Mouse (Mus musculus) liver, embryonic 16.5 days (tissue): ENCODE results near the gene Klc1. TPM values are rescaled to one million over a fixed set of nuclear protein-coding genes. Genes with fewer than 3 reads are reported as not detected.

Experiments used
- ATAC-seq: fragments of 200-750 bp; cut with Nextera tagmentation; 2 replicates; pipeline ENCODE4 v1.8.0; 2017; ENCODE audit warnings: low read depth, mild to moderate bottlenecking, moderate number of reproducible peaks, moderate library complexity
- H3K27ac ChIP-seq: fragments of 300-500 bp; sonication (generic); 2 replicates; pipeline ENCODE4 v1.5.1; 2014; ENCODE audit warnings: mild to moderate bottlenecking, low read length
- H3K27me3 ChIP-seq: fragments of 300-500 bp; sonication (generic); 2 replicates; pipeline ENCODE4 v1.6.1; 2014; ENCODE audit warnings: low read depth, low read length, mixed read lengths; ENCODE audit not compliant: control insufficient read depth, insufficient read depth
- H3K36me3 ChIP-seq: fragments of 300-500 bp; sonication (generic); 2 replicates; pipeline ENCODE4 v1.6.1; 2014; ENCODE audit warnings: mild to moderate bottlenecking; ENCODE audit not compliant: control insufficient read depth, insufficient read depth
- H3K4me1 ChIP-seq: fragments of 300-500 bp; sonication (generic); 2 replicates; pipeline ENCODE4 v1.6.1; 2014; ENCODE audit warnings: low read depth, low read length, mixed read lengths; ENCODE audit not compliant: control insufficient read depth
- H3K4me2 ChIP-seq: fragments of 300-500 bp; sonication (generic); 2 replicates; pipeline ENCODE4 v1.6.1; 2014; ENCODE audit warnings: low read depth, low read length, mixed read lengths
- H3K4me3 ChIP-seq: fragments of 300-500 bp; sonication (generic); 2 replicates; pipeline ENCODE4 v1.5.1; 2014; ENCODE audit warnings: low read depth, mild to moderate bottlenecking, low read length
- H3K9ac ChIP-seq: fragments of 300-500 bp; sonication (generic); 2 replicates; pipeline ENCODE4 v1.6.1; 2014; ENCODE audit warnings: low read depth, low read length
- H3K9me3 ChIP-seq: fragments of 300-500 bp; sonication (generic); replicated peaks from 2 replicates; pipeline ENCODE4 v1.6.1; 2016; ENCODE audit warnings: low read length; ENCODE audit not compliant: control insufficient read depth
- WGBS: fragments of 180-500 bp; shearing (Covaris S2); extraction: QIAGEN DNeasy Blood & Tissue Kit; methylation state at CpG from one replicate; pipeline ENCODE4 v1.1.7; 2014; ENCODE audit not compliant: insufficient replicate concordance; 5-methylcytosine and 5-hydroxymethylcytosine counted together
- polyA plus RNA-seq: library from polyadenylated mRNA; unstranded; fragments of >200 nt; fragmentation: Nextera tagmentation; extraction: Ambion mirVana; gene quantifications from 2 replicates; pipeline ENCODE4 v1.2.1, GENCODE M21; 2015

Klc1 gene
- polyA plus RNA-seq, 1 experiment from 2014 or later, result 14.5 TPM

DNA sequence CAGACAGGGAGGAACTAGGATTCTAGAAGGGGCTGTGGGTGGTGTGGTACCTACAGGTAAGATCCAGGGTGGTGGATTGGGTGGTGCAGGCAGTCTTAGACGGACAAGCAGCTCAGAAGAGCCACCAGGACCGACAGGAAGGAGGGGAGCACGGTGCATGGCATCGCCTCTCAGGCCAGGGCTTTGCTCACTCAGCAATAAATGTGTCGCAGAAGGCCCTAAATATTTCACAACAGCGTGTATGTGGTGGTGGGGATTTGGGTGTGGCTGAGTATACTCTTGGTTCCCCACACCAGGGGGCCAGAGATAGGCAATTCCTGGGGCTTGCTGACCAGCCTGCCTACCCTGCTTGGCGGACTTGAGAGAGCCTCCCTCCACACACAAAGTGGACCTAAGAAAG lies 62.1 kb downstream of the Klc1 start:
- Histone ChIP-seq H3K4me1 (peaks cover 40% of the 10 kb centered on the region), H3K9me3 (no peaks in the 10 kb centered on the region), H3K27ac (no peak overlapping the region), H3K36me3 (peaks cover 34% of the 10 kb centered on the region), H3K4me3 (no peak overlapping the region), H3K9ac (no peak overlapping the region), H3K4me2 (no peak overlapping the region), H3K27me3 (no peaks in the 10 kb centered on the region)
- 59% methylated on average over 7 of the region's 7 CpGs for WGBS
- no peak for ATAC-seq

DNA sequence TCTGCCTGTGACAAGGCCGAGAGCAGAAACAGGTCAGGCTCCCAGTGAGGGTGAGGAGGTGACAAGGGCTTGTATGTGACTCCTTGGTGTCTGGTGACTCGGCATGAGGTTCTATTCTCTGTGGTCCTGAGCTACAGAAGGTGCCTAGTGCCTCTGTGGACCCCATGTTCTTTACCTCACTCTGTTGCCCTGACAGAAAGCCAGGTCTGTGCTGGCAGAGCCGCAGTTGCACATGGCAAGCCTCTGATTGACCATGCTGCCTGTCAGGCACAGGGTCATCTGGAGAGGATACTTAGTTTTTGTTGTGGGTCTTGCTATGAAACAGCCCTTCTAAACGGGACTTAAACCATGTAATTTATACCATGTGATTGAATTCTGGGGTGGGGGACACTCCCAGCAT lies 63.3 kb downstream of the Klc1 start:
- H3K4me1 ChIP-seq, result peaks cover 27% of the 10 kb centered on the region

DNA sequence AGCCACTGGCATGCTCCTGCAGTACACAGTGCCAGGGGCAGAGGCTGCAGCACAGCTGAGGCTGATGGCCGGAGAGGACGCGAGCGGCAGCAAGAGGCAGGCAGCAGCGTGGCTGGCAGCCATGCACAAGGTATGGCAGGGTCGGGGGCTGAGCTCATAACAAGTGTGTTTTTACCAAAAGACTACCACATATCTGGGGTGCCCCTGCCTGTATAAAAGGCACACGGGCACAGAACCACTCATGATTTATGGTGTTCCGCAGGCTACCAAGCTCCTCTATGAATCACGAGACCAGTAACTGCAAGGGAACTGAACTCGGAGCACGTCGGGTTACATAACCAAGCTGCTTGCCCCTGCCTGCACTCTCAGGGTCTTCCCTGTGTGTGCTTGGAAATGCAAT lies 68.9 kb downstream of the Klc1 start:
- Histone ChIP-seq H3K27me3 (no peaks in the 10 kb centered on the region), H3K9me3 (no peaks in the 10 kb centered on the region), H3K36me3 (peaks cover 62% of the 10 kb centered on the region), H3K4me2 (no peak overlapping the region), H3K9ac (no peak overlapping the region), H3K4me3 (no peak overlapping the region), H3K4me1 (peaks cover 15% of the 10 kb centered on the region), H3K27ac (no peak overlapping the region)
- 89% methylated on average over 12 of the region's 12 CpGs for WGBS
- ATAC-seq, result no peak

More for the DNA sequence above, 63.3 kb downstream of the Klc1 start:
- H3K27me3 ChIP-seq, result no peaks in the 10 kb centered on the region
- H3K36me3 ChIP-seq, result peaks cover 46% of the 10 kb centered on the region
- 76% methylated on average over 4 of the region's 4 CpGs for WGBS
- no peak overlapping the region for H3K9ac ChIP-seq
- ATAC-seq, result no peak
- H3K4me2 ChIP-seq, result no peak overlapping the region
- H3K9me3 ChIP-seq, result no peaks in the 10 kb centered on the region
- H3K27ac ChIP-seq, result no peak overlapping the region
- no peak overlapping the region for H3K4me3 ChIP-seq

GRCm38 (mm10) chr12:111829447-111829846 lies 70.8 kb downstream of the Klc1 start:
- WGBS, result 79% methylated on average over 5 of the region's 5 CpGs
- H3K9ac ChIP-seq, result no peak overlapping the region
- H3K4me2 ChIP-seq, result no peak overlapping the region
- peaks cover 33% of the 10 kb centered on the region for H3K4me1 ChIP-seq
- no peaks in the 10 kb centered on the region for H3K9me3 ChIP-seq
- no peak for ATAC-seq
- H3K36me3 ChIP-seq, result peaks cover 50% of the 10 kb centered on the region
- H3K4me3 ChIP-seq, result no peak overlapping the region
- no peaks in the 10 kb centered on the region for H3K27me3 ChIP-seq
- no peak overlapping the region for H3K27ac ChIP-seq

DNA sequence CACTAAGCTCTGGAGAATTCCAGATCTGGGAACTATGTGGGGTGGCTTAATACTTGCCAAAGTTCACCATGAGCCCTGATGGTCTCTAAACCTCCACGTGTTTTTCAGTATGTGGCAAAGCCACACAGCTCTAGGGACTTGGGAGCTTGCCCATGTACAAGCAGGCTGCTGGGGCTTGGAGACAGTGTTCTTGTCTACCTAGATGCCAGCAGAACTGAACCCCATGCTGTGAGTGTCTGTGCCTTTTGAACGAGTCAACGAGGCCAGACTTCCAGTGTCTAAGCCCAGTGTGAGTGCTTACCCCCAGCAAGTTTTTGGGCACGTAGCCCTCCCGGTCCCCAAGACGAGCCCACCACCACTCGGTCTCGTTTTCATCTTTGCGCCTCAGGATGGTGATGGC lies 71.3 kb downstream of the Klc1 start:
- Histone ChIP-seq H3K4me3 (no peak overlapping the region), H3K27ac (no peak overlapping the region), H3K4me2 (no peak overlapping the region), H3K9ac (no peak overlapping the region), H3K9me3 (no peaks in the 10 kb centered on the region), H3K27me3 (no peaks in the 10 kb centered on the region), H3K36me3 (peaks cover 49% of the 10 kb centered on the region), H3K4me1 (peaks cover 33% of the 10 kb centered on the region)
- no peak for ATAC-seq
- WGBS, result 80% methylated on average over 9 of the region's 9 CpGs

GRCm38 (mm10) chr12:111830375-111830774 lies 71.7 kb downstream of the Klc1 start:
- peak; percentile 26; the same call in 1 of the 2 replicates for ATAC-seq
- Histone ChIP-seq H3K9ac (no peak overlapping the region), H3K27ac (no peak overlapping the region)

DNA sequence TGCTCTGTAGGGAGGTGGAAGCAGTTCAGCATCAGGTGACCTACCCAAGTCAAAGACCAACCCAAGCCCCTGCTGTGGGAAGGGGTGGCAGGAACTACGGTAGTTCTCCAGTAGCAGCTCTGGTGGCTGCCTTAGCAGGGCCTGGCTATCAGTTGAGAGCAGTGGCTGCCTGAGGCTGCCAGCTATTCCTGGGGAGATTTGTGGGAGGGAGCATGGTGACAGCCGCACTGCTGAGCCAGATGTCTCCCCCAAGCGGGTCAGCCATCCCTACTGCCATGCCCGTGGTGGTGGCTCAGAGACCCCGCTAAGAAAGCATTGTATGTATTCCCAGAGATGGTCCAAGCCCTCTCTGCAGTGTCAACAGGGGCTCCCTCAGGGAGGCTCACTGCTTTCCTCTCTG lies 74.0 kb downstream of the Klc1 start:
- 54% methylated on average over 5 of the region's 5 CpGs for WGBS
- ATAC-seq, result peak; percentile 28; the same call in 1 of the 2 replicates
- H3K27ac ChIP-seq, result peak overlapping the region; percentile 51; the same call in 1 of the 2 replicates
- no peaks in the 10 kb centered on the region for H3K9me3 ChIP-seq
- H3K9ac ChIP-seq, result no peak overlapping the region; the same call in none of the 2 replicates
- peaks cover 33% of the 10 kb centered on the region for H3K4me1 ChIP-seq
- H3K27me3 ChIP-seq, result no peaks in the 10 kb centered on the region
- peaks cover 24% of the 10 kb centered on the region for H3K36me3 ChIP-seq
- no peak overlapping the region for H3K4me2 ChIP-seq
- H3K4me3 ChIP-seq, result no peak overlapping the region

More at GRCm38 (mm10) chr12:111830375-111830774, 71.7 kb downstream of the Klc1 start:
- no peak overlapping the region for H3K4me3 ChIP-seq
- H3K4me2 ChIP-seq, result no peak overlapping the region
- 37% methylated on average over 10 of the region's 10 CpGs for WGBS
- no peaks in the 10 kb centered on the region for H3K9me3 ChIP-seq
- H3K4me1 ChIP-seq, result peaks cover 33% of the 10 kb centered on the region
- peaks cover 45% of the 10 kb centered on the region for H3K36me3 ChIP-seq
- no peaks in the 10 kb centered on the region for H3K27me3 ChIP-seq

DNA sequence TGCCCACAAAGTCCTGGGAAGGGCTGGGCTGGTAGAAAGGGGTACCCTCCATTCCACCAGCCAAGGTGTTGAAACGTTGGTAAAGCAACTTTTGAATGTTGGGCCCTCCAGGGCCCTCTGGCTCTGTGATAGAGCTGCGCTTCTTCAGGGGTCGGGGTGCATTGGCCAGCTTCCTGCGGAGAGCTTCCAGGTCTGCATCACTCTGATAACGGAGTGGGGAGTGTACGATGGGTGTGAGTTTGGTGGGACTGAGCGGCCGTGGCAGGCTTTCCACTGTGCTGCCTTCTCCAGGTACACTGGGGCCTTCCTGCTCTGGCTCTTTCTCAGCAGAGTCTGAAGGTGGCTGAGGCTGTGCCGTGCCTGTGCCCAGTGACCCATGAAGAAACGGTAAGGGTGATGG lies 74.8 kb downstream of the Klc1 start:
- 37% methylated on average over 10 of the region's 10 CpGs for WGBS
- peak; percentile 90 for ATAC-seq
- peak overlapping the region; percentile 44 for H3K9ac ChIP-seq
- H3K9me3 ChIP-seq, result no peaks in the 10 kb centered on the region
- no peaks in the 10 kb centered on the region for H3K27me3 ChIP-seq
- peaks cover 16% of the 10 kb centered on the region for H3K36me3 ChIP-seq
- peak overlapping the region; percentile 57 for H3K27ac ChIP-seq
- peaks cover 33% of the 10 kb centered on the region for H3K4me1 ChIP-seq
- H3K4me2 ChIP-seq, result peak overlapping the region; percentile 47
- peak overlapping the region; percentile 34 for H3K4me3 ChIP-seq

DNA sequence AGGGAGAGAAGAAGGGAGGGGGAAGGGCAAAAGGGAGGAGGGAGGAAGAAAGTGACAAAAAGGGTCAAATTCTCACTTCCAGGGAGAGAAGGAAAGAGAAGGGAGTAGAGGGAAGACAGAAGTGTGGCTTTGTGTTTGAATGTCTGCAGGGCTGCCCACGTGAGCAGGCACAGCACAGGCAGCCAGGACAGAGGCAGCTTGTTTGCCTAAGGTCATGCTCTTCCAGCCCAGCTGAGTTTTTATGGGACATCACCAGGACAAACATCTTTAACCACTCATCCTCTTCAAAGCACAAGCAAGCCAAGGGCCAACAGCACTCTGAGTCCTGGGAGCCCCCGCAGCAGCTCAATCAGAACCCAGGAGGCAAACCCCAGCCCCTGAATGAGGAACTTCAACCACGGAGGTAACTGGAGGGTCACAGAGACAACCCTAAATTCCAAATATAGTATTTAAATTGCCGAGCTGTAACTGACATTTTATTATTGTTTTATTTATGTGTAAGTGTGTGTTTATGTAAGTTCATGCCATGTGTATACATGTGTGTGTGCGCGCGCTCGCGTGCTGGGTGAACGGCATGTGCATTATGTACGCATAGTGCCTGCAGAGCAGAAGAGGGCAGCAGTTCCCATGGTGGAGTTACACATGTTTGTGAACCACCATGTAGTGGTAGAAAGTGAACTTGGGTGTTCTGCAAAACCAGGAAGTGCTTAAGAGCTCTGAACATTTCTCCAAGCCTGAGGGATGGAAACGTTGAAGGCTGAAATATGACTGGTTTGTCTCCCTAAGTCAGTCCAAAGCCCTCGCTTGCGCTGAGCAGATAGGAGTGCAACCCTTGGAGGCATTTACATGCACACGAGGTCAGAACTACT lies 84.2 kb downstream of the Klc1 start:
- Histone ChIP-seq H3K4me1 (peaks cover 5% of the 10 kb centered on the region; the same call in 1 of the 2 replicates), H3K4me2 (no peak overlapping the region), H3K27me3 (no peaks in the 10 kb centered on the region), H3K4me3 (no peak overlapping the region), H3K36me3 (no peaks in the 10 kb centered on the region), H3K27ac (0 out of 2 replicates have a peak overlapping the region, but pooled peaks have one; percentile 9), H3K9me3 (no peaks in the 10 kb centered on the region), H3K9ac (no peak overlapping the region)
- peak; percentile 70 for ATAC-seq
- 66% methylated on average over 15 of the region's 15 CpGs for WGBS
